Mouse (Mus musculus) heart, adult 2 months (tissue): ENCODE data around the gene Fahd1.

Experiments
- CTCF ChIP-seq: fragments of 200-600 bp; IDR thresholded peaks from 2 replicates; pipeline ENCODE4 v1.8.1; 2022; ENCODE audit warnings: antibody characterized with exemption, mild to moderate bottlenecking, moderate library complexity
- EP300 ChIP-seq: fragments of 200-500 bp; IDR thresholded peaks from 2 replicates; pipeline ENCODE4 v1.6.1; 2011; ENCODE audit warnings: low read depth, low read length, control low read depth; ENCODE audit not compliant: insufficient read depth
- POLR2A ChIP-seq: fragments of 200-500 bp; IDR thresholded peaks from 2 replicates; pipeline ENCODE4 v1.6.1; 2011; ENCODE audit warnings: mild to moderate bottlenecking, low read depth, low read length, control low read depth; ENCODE audit not compliant: insufficient read depth

- TF ChIP-seq EP300, result no peak
- TF ChIP-seq POLR2A, result no peak
- TF ChIP-seq CTCF, result no peak
These were observed 28.5 kb downstream of the Fahd1 start for GRCm38 (mm10) chr17:24821351-24822280.
